Mouse (Mus musculus) cerebellum, adult 2 months (tissue): ENCODE results near the gene Jazf1. TPM values are rescaled to one million over a fixed set of nuclear protein-coding genes. Genes with fewer than 3 reads are reported as not detected.

Source experiments
- DNase-seq, 2 experiments: peaks; one replicate each; pipeline ENCODE4 v3.0.0; 2021
- H3K27ac ChIP-seq: fragments of 200-500 bp; 2 replicates; pipeline ENCODE4 v1.5.1; 2012; ENCODE audit warnings: low read length, control low read depth, inconsistent platforms; ENCODE audit not compliant: insufficient read depth
- H3K27me3 ChIP-seq: fragments of 200-500 bp; 2 replicates; pipeline ENCODE4 v1.6.1; 2012; ENCODE audit warnings: inconsistent platforms, mild to moderate bottlenecking, low read length, moderate library complexity; ENCODE audit not compliant: control insufficient read depth, insufficient read depth
- H3K4me1 ChIP-seq: fragments of 200-500 bp; 2 replicates; pipeline ENCODE4 v1.6.1; 2011; ENCODE audit warnings: low read length; ENCODE audit not compliant: control insufficient read depth, insufficient read depth
- H3K4me3 ChIP-seq: fragments of 200-500 bp; replicated peaks from 2 replicates; pipeline ENCODE3; 2011; ENCODE audit warnings: mild to moderate bottlenecking, low read depth, low read length, control low read depth; ENCODE audit not compliant: insufficient read depth
- CTCF ChIP-seq: fragments of 200-500 bp; IDR thresholded peaks from 2 replicates; pipeline ENCODE4 v1.5.1; 2011; ENCODE audit warnings: low read depth, mild to moderate bottlenecking, control low read depth, low read length, moderate library complexity, borderline replicate concordance; ENCODE audit not compliant: insufficient read depth
- POLR2A ChIP-seq: fragments of 200-500 bp; IDR thresholded peaks from 2 replicates; pipeline ENCODE4 v1.6.1; 2011; ENCODE audit warnings: low read length, control low read depth, borderline replicate concordance; ENCODE audit not compliant: insufficient read depth
- WGBS: fragments of 180-500 bp; shearing (Covaris S2); methylation state at CpG from one replicate; pipeline ENCODE4 v1.1.7; 2018; 5-methylcytosine and 5-hydroxymethylcytosine counted together
- polyA plus RNA-seq: library from polyadenylated mRNA; depleted of rRNA; stranded (reverse); fragments of >200 nt; gene quantifications from 2 replicates; pipeline ENCODE4 v1.2.3, GENCODE M21; 2012; rRNA removed

Jazf1 gene
- polyA plus RNA-seq, 1 experiment = 11.4 TPM

GRCm38 (mm10) chr6:52770789-52771188, 297.6 kb downstream of the Jazf1 start:
- no peaks in the 10 kb centered on the region for H3K4me1 ChIP-seq
- TF ChIP-seq CTCF = no peak
- no peaks in the 10 kb centered on the region for H3K27me3 ChIP-seq
- WGBS = 88% methylated on average over 1 of the region's 1 CpGs
- no peak for DNase-seq
- no peak overlapping the region for H3K27ac ChIP-seq
- H3K4me3 ChIP-seq = no peak overlapping the region

DNA sequence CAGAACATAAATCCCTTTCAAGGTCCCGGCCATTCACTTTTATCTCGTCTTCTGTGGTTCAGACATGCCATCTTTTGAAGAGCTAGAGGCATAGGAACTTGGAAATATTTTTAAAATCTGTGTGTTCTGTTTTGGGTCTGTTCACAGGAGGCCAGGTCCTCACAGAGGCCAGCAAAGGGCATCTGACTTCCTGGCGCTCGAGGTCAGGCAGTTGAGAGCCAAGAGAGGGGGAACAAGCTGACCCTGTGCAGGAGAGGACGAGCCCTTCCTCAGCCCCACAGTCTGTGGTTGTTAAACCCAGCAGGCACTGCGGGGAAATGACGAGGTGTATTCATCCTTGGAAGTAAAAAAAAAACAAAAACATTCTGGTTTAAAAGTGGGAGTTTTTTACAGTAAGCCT, 303.2 kb downstream of the Jazf1 start:
- TF ChIP-seq CTCF = no peak
- no peak for TF ChIP-seq POLR2A
- no peak for DNase-seq
- H3K4me1 ChIP-seq = no peaks in the 10 kb centered on the region
- 71% methylated on average over 7 of the region's 7 CpGs for WGBS
- no peak overlapping the region for H3K4me3 ChIP-seq
- H3K27ac ChIP-seq = no peak overlapping the region
- H3K27me3 ChIP-seq = no peaks in the 10 kb centered on the region

- no peaks in the 10 kb centered on the region for H3K4me1 ChIP-seq
- H3K4me3 ChIP-seq = no peak overlapping the region
- H3K27ac ChIP-seq = no peak overlapping the region
- no peaks in the 10 kb centered on the region for H3K27me3 ChIP-seq
- TF ChIP-seq CTCF = no peak
- TF ChIP-seq POLR2A = no peak
- 92% methylated on average over 5 of the region's 5 CpGs for WGBS
- no peak for DNase-seq
Measured at GRCm38 (mm10) chr6:52752832-52753231, 315.6 kb downstream of the Jazf1 start.

GRCm38 (mm10) chr6:52734630-52735029, 333.8 kb downstream of the Jazf1 start:
- TF ChIP-seq CTCF (no peak), POLR2A (no peak)
- no peak overlapping the region for H3K4me3 ChIP-seq
- no peak overlapping the region for H3K27ac ChIP-seq
- WGBS = 100% methylated on average over 2 of the region's 2 CpGs
- no peaks in the 10 kb centered on the region for H3K27me3 ChIP-seq
- no peak for DNase-seq
- H3K4me1 ChIP-seq = no peaks in the 10 kb centered on the region

- no peak for TF ChIP-seq POLR2A
- no peak for TF ChIP-seq CTCF
- Histone ChIP-seq H3K4me1 (no peaks in the 10 kb centered on the region), H3K27ac (no peak overlapping the region), H3K27me3 (no peaks in the 10 kb centered on the region), H3K4me3 (no peak overlapping the region)
- WGBS = 83% methylated on average over 4 of the region's 4 CpGs
- DNase-seq = no peak
Measured at GRCm38 (mm10) chr6:52730338-52730737, 338.1 kb downstream of the Jazf1 start.

DNA sequence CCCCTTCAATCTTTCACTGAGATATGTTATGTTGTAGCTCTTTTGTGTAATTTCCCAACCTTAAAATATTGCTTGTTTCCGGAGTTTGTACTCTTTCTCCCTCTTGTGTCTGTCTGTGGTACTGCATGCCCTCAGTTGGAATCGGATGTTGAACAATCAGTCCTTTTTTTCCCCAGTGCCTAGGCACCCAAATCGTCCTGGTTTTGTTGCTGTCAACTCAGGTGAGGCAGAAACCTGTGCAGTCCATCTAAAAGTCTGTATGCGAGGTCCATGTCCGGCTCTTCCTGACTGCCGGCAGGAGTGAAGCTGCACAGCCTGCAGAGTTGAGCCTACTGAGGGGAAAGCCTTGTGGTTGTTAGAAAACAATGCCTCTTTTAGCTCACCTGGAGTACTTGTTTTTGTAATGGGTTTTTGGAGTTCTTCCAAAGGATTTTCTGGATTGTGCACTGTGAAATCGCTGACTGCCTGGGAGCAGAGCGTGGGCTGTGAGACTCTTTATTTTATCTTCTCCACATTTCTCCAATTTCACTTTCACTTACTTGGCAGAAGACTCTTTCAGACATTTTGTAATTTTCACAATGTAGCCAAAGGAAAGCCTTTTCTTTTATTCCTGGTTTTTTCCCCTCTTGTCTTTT, 343.5 kb downstream of the Jazf1 start:
- TF ChIP-seq CTCF (peak; percentile 57), POLR2A (no peak)
- Histone ChIP-seq H3K27me3 (no peaks in the 10 kb centered on the region), H3K27ac (no peak overlapping the region), H3K4me1 (no peaks in the 10 kb centered on the region), H3K4me3 (no peak overlapping the region)
- WGBS = 49% methylated on average over 8 of the region's 8 CpGs
- peak; percentile 31 to 49 for DNase-seq

Other genes starting within 250 kb of the Jazf1 start
- 6.0 and 7.2 TPM in 2 replicates for gene Creb5, start 218.6 kb upstream of the Jazf1 start, polyA plus RNA-seq